In genomic region chr4:43553891-43554290, GRCm38 (mm10) we compare ENCODE assay signal across 15 mouse cellular contexts.
"Had no signal": no experiment of that assay in that cellular context is flagged by ENCODE, and none has a peak within 500 bp of the region (broad histone marks: within the 10 kb centered on the region; RNA-seq: fewer than 3 reads in every experiment).

No protein-coding gene starts in this region.

- DNase-seq: retina, postnatal 1 day; right cerebral cortex, adult 18-20 months; right cerebral cortex, postnatal 14 days; right cerebral cortex, postnatal 25 days; right cerebral cortex, postnatal 4 days; spleen, adult 18-20 months; thymus, adult 18-20 months; thymus, adult 2 months; thymus, postnatal 14 days; thymus, postnatal 25 days; thymus, postnatal 36 days; thymus, postnatal 4 days had no signal

- H3K9ac ChIP-seq: neural tube, embryonic 15.5 days; stomach, embryonic 15.5 days had no signal

- H3K27me3 ChIP-seq: neural tube, embryonic 15.5 days; stomach, embryonic 15.5 days had no signal

- H3K4me2 ChIP-seq: neural tube, embryonic 15.5 days; stomach, embryonic 15.5 days had no signal

- H3K4me3 ChIP-seq: neural tube, embryonic 15.5 days; stomach, embryonic 15.5 days had no signal

- H3K9me3 ChIP-seq: neural tube, embryonic 15.5 days; stomach, embryonic 15.5 days had no signal

- H3K27ac ChIP-seq: neural tube, embryonic 15.5 days; stomach, embryonic 15.5 days; stomach, postnatal 0 days had no signal
